Comparison of ENCODE assay signal across 8 mouse cellular contexts in the genomic region with DNA sequence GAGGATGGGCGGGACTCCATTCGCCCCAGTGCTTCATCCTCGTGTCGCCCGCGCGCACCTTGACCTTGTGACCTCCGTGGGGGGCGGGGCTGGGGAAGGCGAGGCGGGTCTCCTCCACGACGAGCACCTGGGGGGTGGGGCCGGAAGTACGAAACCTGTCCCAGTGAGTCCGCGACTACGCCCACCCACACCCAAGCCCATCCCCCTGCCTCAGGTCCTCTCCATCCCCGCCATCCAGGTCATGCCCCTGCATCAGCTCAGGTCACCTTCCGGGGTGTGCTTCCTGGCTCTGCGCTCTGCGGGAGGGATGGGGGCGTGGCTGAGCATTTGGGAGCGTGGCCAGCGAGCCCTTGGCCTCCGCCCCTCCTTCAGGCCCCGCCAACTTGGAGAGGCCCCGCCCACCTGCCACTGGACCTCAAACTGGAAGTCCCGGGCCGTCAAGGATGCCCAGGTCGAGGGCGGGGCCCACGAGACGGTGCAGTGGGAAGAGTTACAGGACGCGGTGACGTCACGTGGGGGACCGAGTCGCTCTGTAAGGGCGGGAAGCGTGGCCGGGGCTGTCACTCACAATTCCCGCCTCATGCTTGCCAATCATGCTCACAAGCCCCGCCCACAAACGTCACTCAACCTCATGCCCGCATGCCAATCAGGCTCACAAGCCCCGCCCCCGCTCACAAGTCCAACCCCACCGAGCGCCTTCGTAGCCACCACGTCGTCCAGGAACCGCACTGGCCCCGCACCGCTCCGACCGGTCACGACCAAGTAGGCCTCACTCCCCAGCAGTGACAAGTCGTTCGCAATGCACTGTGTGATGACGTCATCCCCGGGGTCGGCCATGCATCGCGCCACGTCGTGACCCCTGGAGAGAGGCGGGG. TPM values are rescaled to one million over a fixed set of nuclear protein-coding genes. Genes with fewer than 3 reads are reported as not detected.
DNase-seq lines count a peak whose midpoint lies in the region; TF ChIP-seq lines count a peak whose summit lies in the region.

No protein-coding gene starts in this region.

- H3K4me1 ChIP-seq in megakaryocyte, embryonic 14.5 days: peaks cover 26% of the 10 kb centered on the region

- H3K27me3 ChIP-seq in megakaryocyte, embryonic 14.5 days (replicated peaks): peaks cover 2% of the 10 kb centered on the region

- intact Hi-C loops in gastrocnemius, adult 2 months (cut with DNase I): no loop called here
- intact Hi-C loops in left cerebral cortex, postnatal 10 days (cut with DNase I): no loop called here

- peak; percentile 95 for DNase-seq in adrenal gland, postnatal 14 days
- DNase-seq in embryo, embryonic 10 days (ENCODE audit: low spot score): peak; percentile 95
- DNase-seq in gastrocnemius, adult 2 months: peak; percentile 28
- peak; percentile 78 for DNase-seq in induced T-regulatory cell, adult 2 months (ENCODE audit: low read depth)
- DNase-seq in left cerebral cortex, postnatal 10 days (ENCODE audit: extremely low spot score in 1 of 2, low spot score in 2 of 2): peak; percentile 92 to 95
- peak; percentile 84 for DNase-seq in right cerebral cortex, postnatal 25 days
- peak; percentile 76 for DNase-seq in urinary bladder, postnatal 25 days (ENCODE audit: low spot score)

- H3K4me3 ChIP-seq in gastrocnemius, adult 2 months: peak overlapping the region; percentile 71
- H3K4me3 ChIP-seq in megakaryocyte, embryonic 14.5 days (replicated peaks): peak overlapping the region; percentile 97

- peaks cover 5% of the 10 kb centered on the region for H3K36me3 ChIP-seq in megakaryocyte, embryonic 14.5 days (replicated peaks; ENCODE audit: low read length)

- H3K27ac ChIP-seq in gastrocnemius, adult 2 months: peak overlapping the region; percentile 40; the same call in 1 of the 2 replicates

- H3K9me3 ChIP-seq in megakaryocyte, embryonic 14.5 days: peaks cover 26% of the 10 kb centered on the region

- TF ChIP-seq CTCF in gastrocnemius, adult 2 months (IDR thresholded peaks at IDR 0.05): no peak

RNA-seq across cellular contexts. Expression of gene Csf2ra, which starts 2.5 kb away (rescaled TPM):
- total RNA-seq in adrenal gland, postnatal 14 days (2021): 17.8 and 21.0 TPM in 2 replicates
- total RNA-seq in gastrocnemius, adult 2 months (2021): 1 to 10 TPM; 1.4 to 1.5 TPM
- total RNA-seq in left cerebral cortex, postnatal 10 days (2021): 10 to 100 TPM; 36.2 to 42.3 TPM
- polyA plus RNA-seq in megakaryocyte, embryonic 14.5 days (2012; ENCODE audit: insufficient read depth, low replicate concordance): 50.3 and 57.5 TPM in 2 replicates

RNA-seq across cellular contexts. Expression of gene Gm6020, which starts 42.1 kb away (rescaled TPM):
- not detected in 2 replicates for total RNA-seq in adrenal gland, postnatal 14 days (2021)
- not detected for total RNA-seq in gastrocnemius, adult 2 months (2021)
- total RNA-seq in left cerebral cortex, postnatal 10 days (2021): not detected
- polyA plus RNA-seq in megakaryocyte, embryonic 14.5 days (2012; ENCODE audit: insufficient read depth, low replicate concordance): not detected in 2 replicates

RNA-seq across cellular contexts. Expression of gene Gm7102, which starts 49.7 kb away (rescaled TPM):
- not detected in 2 replicates for total RNA-seq in adrenal gland, postnatal 14 days (2021)
- total RNA-seq in gastrocnemius, adult 2 months (2021): not detected
- under 1 TPM; 0.26 to 0.75 TPM for total RNA-seq in left cerebral cortex, postnatal 10 days (2021)
- polyA plus RNA-seq in megakaryocyte, embryonic 14.5 days (2012; ENCODE audit: insufficient read depth, low replicate concordance): 0.16 TPM in 1 of 2 replicates, not detected in the other

Comparison
In these comparisons a context has a peak if more than half of its experiments do, and no peak if none do; other contexts are left out.
1. Peak in every context shown above with its lines: DNase-seq, H3K4me3 ChIP-seq and H3K27ac ChIP-seq.
2. DNase-seq: peak in every context shown above with its lines; median percentile 95 in adrenal gland, postnatal 14 days; 95 in embryo, embryonic 10 days; 94 in left cerebral cortex, postnatal 10 days; 84 in right cerebral cortex, postnatal 25 days; 78 in induced T-regulatory cell, adult 2 months; 76 in urinary bladder, postnatal 25 days; 28 in gastrocnemius, adult 2 months.